Mouse (Mus musculus): Measurements from ENCODE around the gene Aif1l.

- TF ChIP-seq POLR2A (IDR thresholded peaks at IDR 0.05; ENCODE audit: borderline replicate concordance, extremely low read depth, low read depth, low read length) (no peak), CTCF (IDR thresholded peaks at IDR 0.05; ENCODE audit: insufficient read depth, low read length) (no peak)
These were observed 11.6 kb upstream of the Aif1l start for GRCm38 (mm10) chr2:31938298-31938697.

Data from lung, adult 2 months (tissue).